Mouse (Mus musculus) cortical plate, adult 2 months (tissue): Measurements from ENCODE around the gene Kcnk5.

Source experiments
- CTCF ChIP-seq: fragments of 200-500 bp; IDR thresholded peaks from 2 replicates; pipeline ENCODE4 v1.5.1; 2011; ENCODE audit warnings: mild to moderate bottlenecking, control low read depth, low read length; ENCODE audit not compliant: insufficient read depth; ENCODE audit errors: extremely low read depth
- POLR2A ChIP-seq: fragments of 200-500 bp; IDR thresholded peaks from 2 replicates; pipeline ENCODE4 v1.6.1; 2011; ENCODE audit warnings: mild to moderate bottlenecking, low read length, control low read depth; ENCODE audit not compliant: insufficient read depth; ENCODE audit errors: extremely low read depth

GRCm38 (mm10) chr14:20211754-20212601 lies 30.4 kb upstream of the Kcnk5 start:
- TF ChIP-seq POLR2A: no peak
- TF ChIP-seq CTCF: no peak
